Mouse (Mus musculus): ENCODE measurements around the gene Thada.

GRCm38 (mm10) chr17:84365006-84365716 is 100.8 kb downstream of the Thada start:
- no peak for TF ChIP-seq GATA1 (IDR thresholded peaks at IDR 0.05; ENCODE audit: borderline replicate concordance, low read length)
- no peak for TF ChIP-seq FLI1 (IDR thresholded peaks at IDR 0.05; ENCODE audit: low read length)
